Mouse (Mus musculus): ENCODE measurements around the gene Rnasel.

- TF ChIP-seq CHD2 (IDR thresholded peaks at IDR 0.05; ENCODE audit: low read depth, low read length) (no peak), HCFC1 (IDR thresholded peaks at IDR 0.05; ENCODE audit: borderline replicate concordance, insufficient read depth, low read length) (no peak), ZC3H11A (IDR thresholded peaks at IDR 0.05; ENCODE audit: borderline replicate concordance, low read depth, low read length) (no peak), MAFK (IDR thresholded peaks at IDR 0.05; ENCODE audit: insufficient read depth, low read depth, low read length) (no peak), ZNF384 (IDR thresholded peaks at IDR 0.05; ENCODE audit: low read depth, low read length) (no peak)
Measured at GRCm38 (mm10) chr1:153700448-153701063, 48.7 kb upstream of the Rnasel start.
